Mouse (Mus musculus): ENCODE data around the gene Antxr2. TPM values are rescaled to one million over a fixed set of nuclear protein-coding genes. Genes with fewer than 3 reads are reported as not detected.
A peak's percentile ranks its signal among the peaks of the same experiment; 100 is the strongest.

The Antxr2 gene
- total and polyA plus RNA-seq, 3 experiments: 4.3 to 5.0 TPM; not detected in 1

- no peak overlapping the region for H3K27ac ChIP-seq (ENCODE audit: control insufficient read depth, low read depth, low read length)
- H3K27me3 ChIP-seq (ENCODE audit: control insufficient read depth in 1 of 2, insufficient read depth in 2 of 2, low read length in 2 of 2): no peaks in the 10 kb centered on the region
- no peaks in the 10 kb centered on the region for H3K9me3 ChIP-seq (replicated peaks; ENCODE audit: insufficient read depth, low read length)
- peaks cover 0 to 24% of the 10 kb centered on the region in 2 experiments; a peak in 2 of 4 replicates for H3K36me3 ChIP-seq (ENCODE audit: control insufficient read depth in 1 of 2, insufficient read depth in 2 of 2, low read length in 2 of 2)
- no peak for DNase-seq (ENCODE audit: low read depth, low spot score)
- no peak overlapping the region for H3K9ac ChIP-seq (ENCODE audit: control insufficient read depth, low read depth, low read length, poor library complexity, severe bottlenecking)
- H3K79me2 ChIP-seq (ENCODE audit: control insufficient read depth, insufficient read depth, low read length, poor library complexity): no peaks in the 10 kb centered on the region
- no peak for TF ChIP-seq NELFE (IDR thresholded peaks at IDR 0.05; ENCODE audit: low read depth, low read length)
- no peak for TF ChIP-seq MYC (IDR thresholded peaks at IDR 0.05; ENCODE audit: low read depth, low read length)
- no peak for TF ChIP-seq EP300 (IDR thresholded peaks at IDR 0.05; ENCODE audit: low read depth in 1 of 2, low read length in 2 of 2)
- TF ChIP-seq MAFK (IDR thresholded peaks at IDR 0.05; ENCODE audit: borderline replicate concordance, low read depth, low read length): no peak
- TF ChIP-seq TCF12 (IDR thresholded peaks at IDR 0.05; ENCODE audit: low read depth, low read length): no peak
- no peak for TF ChIP-seq RCOR1 (IDR thresholded peaks at IDR 0.05; ENCODE audit: low read depth, low read length)
- TF ChIP-seq UBTF (IDR thresholded peaks at IDR 0.05; ENCODE audit: borderline replicate concordance, insufficient read depth, low read depth, low read length): no peak
- no peak for TF ChIP-seq BHLHE40 (IDR thresholded peaks at IDR 0.05; ENCODE audit: borderline replicate concordance, low read depth, low read length)
- TF ChIP-seq CHD2 (IDR thresholded peaks at IDR 0.05; ENCODE audit: low read length): no peak
- TF ChIP-seq KAT2A (conservative IDR thresholded peaks at IDR 0.05; ENCODE audit: low read depth, low read length): no peak
- H3K4me1 ChIP-seq (ENCODE audit: control insufficient read depth in 1 of 2, insufficient read depth in 2 of 2, low read length in 2 of 2): peaks cover 20 to 24% of the 10 kb centered on the region in 2 experiments
- no peak overlapping the region for H3K4me3 ChIP-seq (ENCODE audit: control insufficient read depth in 1 of 2, insufficient read depth in 1 of 2, low read depth in 2 of 2, low read length in 2 of 2)
Measured at GRCm38 (mm10) chr5:97839271-97839923, 191.4 kb downstream of the Antxr2 start.

- DNase-seq (ENCODE audit: low read depth, low spot score): no peak
- Histone ChIP-seq H3K4me3 (ENCODE audit: control insufficient read depth in 1 of 2, insufficient read depth in 1 of 2, low read depth in 2 of 2, low read length in 2 of 2) (no peak overlapping the region), H3K79me2 (ENCODE audit: control insufficient read depth, insufficient read depth, low read length, poor library complexity) (no peaks in the 10 kb centered on the region), H3K9ac (ENCODE audit: control insufficient read depth, low read depth, low read length, poor library complexity, severe bottlenecking) (no peak overlapping the region), H3K27ac (ENCODE audit: control insufficient read depth, low read depth, low read length) (no peak overlapping the region), H3K36me3 (ENCODE audit: control insufficient read depth in 1 of 2, insufficient read depth in 2 of 2, low read length in 2 of 2) (peaks cover 0 to 21% of the 10 kb centered on the region in 2 experiments; a peak in 2 of 4 replicates), H3K9me3 (replicated peaks; ENCODE audit: insufficient read depth, low read length) (no peaks in the 10 kb centered on the region), H3K27me3 (ENCODE audit: control insufficient read depth in 1 of 2, insufficient read depth in 2 of 2, low read length in 2 of 2) (no peaks in the 10 kb centered on the region), H3K4me1 (ENCODE audit: control insufficient read depth in 1 of 2, insufficient read depth in 2 of 2, low read length in 2 of 2) (peaks cover 10 to 20% of the 10 kb centered on the region in 2 experiments; a peak in 3 of 4 replicates)
- no peak for TF ChIP-seq SIN3A (IDR thresholded peaks at IDR 0.05; ENCODE audit: low read length)
- no peak for TF ChIP-seq HCFC1 (IDR thresholded peaks at IDR 0.05; ENCODE audit: low read depth, low read length)
- peak; percentile 36; the same call in 1 of the 2 replicates for TF ChIP-seq ETS1 (IDR thresholded peaks at IDR 0.05; ENCODE audit: low read depth, low read length)
- TF ChIP-seq MAFK (IDR thresholded peaks at IDR 0.05; ENCODE audit: borderline replicate concordance, low read depth, low read length): no peak
- TF ChIP-seq ZNF384 (IDR thresholded peaks at IDR 0.05; ENCODE audit: low read depth, low read length): no peak
- no peak for TF ChIP-seq POLR2AphosphoS5 (IDR thresholded peaks at IDR 0.05; ENCODE audit: borderline replicate concordance, low read depth, low read length)
- TF ChIP-seq EP300 (IDR thresholded peaks at IDR 0.05; ENCODE audit: low read depth in 1 of 2, low read length in 2 of 2): peak; percentile 11 to 40; a peak in 2 of 4 replicates
- TF ChIP-seq MYB (IDR thresholded peaks at IDR 0.05; ENCODE audit: low read depth, low read length): no peak
- TF ChIP-seq RCOR1 (IDR thresholded peaks at IDR 0.05; ENCODE audit: low read depth, low read length): peak; percentile 62; the same call in 1 of the 2 replicates
- no peak for TF ChIP-seq TBP (IDR thresholded peaks at IDR 0.05; ENCODE audit: low read depth, low read length)
- TF ChIP-seq JUND (IDR thresholded peaks at IDR 0.05; ENCODE audit: low read depth, low read length): no peak
- no peak for TF ChIP-seq USF2 (IDR thresholded peaks at IDR 0.05; ENCODE audit: borderline replicate concordance in 1 of 2, insufficient read depth in 1 of 2, low read depth in 1 of 2, low read length in 2 of 2)
- TF ChIP-seq E2F4 (IDR thresholded peaks at IDR 0.05; ENCODE audit: borderline replicate concordance, low read depth, low read length): no peak
- TF ChIP-seq ZMIZ1 (IDR thresholded peaks at IDR 0.05; ENCODE audit: low read depth, low read length): no peak
- TF ChIP-seq MYC (IDR thresholded peaks at IDR 0.05; ENCODE audit: low read depth, low read length): no peak
- TF ChIP-seq TCF12 (IDR thresholded peaks at IDR 0.05; ENCODE audit: low read depth, low read length): no peak; the same call in 1 of the 2 replicates
- no peak for TF ChIP-seq SMC3 (IDR thresholded peaks at IDR 0.05; ENCODE audit: low read depth, low read length)
- TF ChIP-seq NELFE (IDR thresholded peaks at IDR 0.05; ENCODE audit: low read depth, low read length): no peak
Measured at GRCm38 (mm10) chr5:97837333-97837732, 193.5 kb downstream of the Antxr2 start.
